Mouse (Mus musculus) macrophage (primary cell): ENCODE measurements around the gene Mageb18. TPM values are rescaled to one million over a fixed set of nuclear protein-coding genes. Genes with fewer than 3 reads are reported as not detected.
"Not testable (repeated sequence)": the region's sequence is repeated elsewhere in the genome, so short reads cannot be mapped to it uniquely, and the experiment has no call there.

Experiments used
- H3K27ac ChIP-seq: fragments of 350-480 bp; formaldehyde crosslinking; 2 replicates; pipeline ENCODE4 v1.9.0; 2021
- H3K36me3 ChIP-seq: fragments of 350-480 bp; formaldehyde crosslinking; 2 replicates; pipeline ENCODE4 v1.9.0; 2021; ENCODE audit errors: inconsistent target
- H3K4me3 ChIP-seq: fragments of 350-480 bp; formaldehyde crosslinking; 2 replicates; pipeline ENCODE4 v1.9.0; 2021; ENCODE audit errors: inconsistent target
- H3K79me2 ChIP-seq: fragments of 350-480 bp; formaldehyde crosslinking; 2 replicates; pipeline ENCODE4 v1.9.0; 2021; ENCODE audit errors: inconsistent target
- WGBS: methylation state at CpG from one replicate; pipeline ENCODE4 v1.1.7; 2026; ENCODE audit warnings: inconsistent platforms; ENCODE audit not compliant: missing documents; 5-methylcytosine and 5-hydroxymethylcytosine counted together
- polyA plus RNA-seq: library from polyadenylated mRNA; stranded (reverse); fragments of 250-400 nt; gene quantifications from 3 replicates; pipeline ENCODE4 v1.2.4, GENCODE M21; 2018; ENCODE audit warnings: inconsistent platforms
- total RNA-seq, 78 experiments: library from RNA; depleted of rRNA; stranded (reverse); fragments of 250-400 nt; gene quantifications; 1 replicate in 9 of 78; 2 replicates in 24 of 78; 3 replicates in 43 of 78; 4 replicates in 2 of 78; pipeline ENCODE4 v1.2.4; 2018; ENCODE audit warnings: inconsistent platforms in 56 of 78

Gene Mageb18
- not detected for total RNA-seq (2018; cell fraction: chromatin; rRNA removed)
- total RNA-seq (2018; cell fraction: cytosol; rRNA removed): not detected
- total RNA-seq (2018; cell fraction: nucleus; rRNA removed): not detected
- polyA plus RNA-seq: not detected in 3 replicates

DNA sequence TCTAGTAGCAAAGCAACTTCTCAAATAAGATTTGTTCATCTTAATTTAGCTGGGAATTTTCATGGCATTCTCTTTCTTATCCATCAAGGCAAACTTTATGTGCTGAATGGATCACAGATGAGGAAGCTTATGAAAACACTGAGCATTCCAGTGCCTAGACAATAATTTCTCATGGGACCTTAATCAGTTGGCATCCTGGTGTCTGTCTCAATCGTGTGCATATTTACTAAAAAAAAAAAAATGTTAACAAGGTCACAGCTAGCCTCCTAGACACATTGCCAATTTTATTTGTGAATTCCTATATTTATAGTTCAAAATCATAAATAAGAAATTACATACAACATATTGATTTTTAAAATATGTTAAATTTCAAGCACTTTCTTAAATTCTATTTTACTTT lies at the start of gene Mageb18:
Gene Mageb18 (minus strand): TSS at position 101 of the 400 bp plus-strand sequence.
- no peak within 1 kb of the TSS for H3K4me3 ChIP-seq
- 60% methylated on average over 1 of the region's 1 CpGs for WGBS
- no peaks in the 10 kb centered on the region for H3K36me3 ChIP-seq
- H3K27ac ChIP-seq: no peak within 1 kb of the TSS
- no peaks in the 10 kb centered on the region for H3K79me2 ChIP-seq

GRCm38 (mm10) chrX:92612788-92613187 lies 13.4 kb upstream of the Mageb18 start:
- 90% methylated on average over 3 of the region's 3 CpGs for WGBS
- Histone ChIP-seq H3K36me3 (no peaks in the 10 kb centered on the region), H3K79me2 (no peaks in the 10 kb centered on the region)

GRCm38 (mm10) chrX:92610466-92610865 lies 11.1 kb upstream of the Mageb18 start:
- WGBS: 50% methylated on average over 3 of the region's 3 CpGs
- Histone ChIP-seq H3K79me2 (no peaks in the 10 kb centered on the region), H3K27ac (no peak overlapping the region), H3K36me3 (no peaks in the 10 kb centered on the region), H3K4me3 (no peak overlapping the region)

More at GRCm38 (mm10) chrX:92612788-92613187, 13.4 kb upstream of the Mageb18 start:
- H3K4me3 ChIP-seq: no peak overlapping the region
- H3K27ac ChIP-seq: no peak overlapping the region

- Histone ChIP-seq H3K36me3 (no peaks in the 10 kb centered on the region), H3K79me2 (no peaks in the 10 kb centered on the region), H3K27ac (no peak overlapping the region), H3K4me3 (no peak overlapping the region)
- WGBS: 22% methylated on average over 4 of the region's 4 CpGs
These were observed 2.0 kb downstream of the Mageb18 start for GRCm38 (mm10) chrX:92597324-92597723.

DNA sequence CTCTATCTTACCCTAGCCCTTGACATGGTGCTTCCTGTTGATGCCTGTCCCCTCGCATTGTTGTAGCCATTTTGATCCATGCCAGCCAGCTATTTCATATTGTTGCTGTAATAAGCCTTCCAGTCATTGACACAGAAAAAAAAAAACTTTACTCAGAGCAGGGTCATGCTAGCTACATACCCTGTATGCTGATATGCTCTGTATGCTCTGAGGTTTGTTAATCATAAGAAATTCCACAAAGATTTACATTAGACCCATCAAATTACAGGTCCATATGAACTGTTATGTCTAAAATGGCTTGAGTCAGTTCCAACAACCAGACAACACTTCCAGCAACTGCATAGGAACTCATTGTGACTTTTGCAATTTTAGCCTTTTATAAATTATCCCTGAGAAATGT lies 71.5 kb downstream of the Mageb18 start:
- 89% methylated on average over 1 of the region's 1 CpGs for WGBS
- H3K27ac ChIP-seq: no peak overlapping the region
- H3K36me3 ChIP-seq: no peaks in the 10 kb centered on the region
- no peaks in the 10 kb centered on the region for H3K79me2 ChIP-seq
- H3K4me3 ChIP-seq: no peak overlapping the region

DNA sequence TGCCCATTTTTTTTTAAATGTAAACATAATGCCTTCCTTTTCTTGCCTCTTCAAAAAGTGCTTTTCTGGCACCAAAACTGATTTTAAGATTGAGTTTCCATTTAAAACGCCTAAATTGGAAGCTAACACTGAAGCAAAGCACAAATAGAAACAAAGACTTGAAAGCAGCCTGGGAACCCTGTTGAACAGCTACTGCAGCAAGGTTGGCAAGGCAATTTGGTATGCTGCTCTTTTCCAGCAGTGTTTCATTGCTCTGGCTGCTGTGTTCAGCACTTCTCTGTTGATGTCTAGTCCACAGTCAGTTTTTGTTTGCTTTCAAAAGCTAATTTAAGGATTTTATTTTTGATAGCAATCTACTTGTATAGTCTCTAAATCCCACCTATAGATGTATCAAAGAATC lies 101.1 kb downstream of the Mageb18 start:
- H3K36me3 ChIP-seq: no peaks in the 10 kb centered on the region
- H3K27ac ChIP-seq: no peak overlapping the region
- no peaks in the 10 kb centered on the region for H3K79me2 ChIP-seq
- WGBS: 63% methylated on average over 1 of the region's 1 CpGs
- no peak overlapping the region for H3K4me3 ChIP-seq

DNA sequence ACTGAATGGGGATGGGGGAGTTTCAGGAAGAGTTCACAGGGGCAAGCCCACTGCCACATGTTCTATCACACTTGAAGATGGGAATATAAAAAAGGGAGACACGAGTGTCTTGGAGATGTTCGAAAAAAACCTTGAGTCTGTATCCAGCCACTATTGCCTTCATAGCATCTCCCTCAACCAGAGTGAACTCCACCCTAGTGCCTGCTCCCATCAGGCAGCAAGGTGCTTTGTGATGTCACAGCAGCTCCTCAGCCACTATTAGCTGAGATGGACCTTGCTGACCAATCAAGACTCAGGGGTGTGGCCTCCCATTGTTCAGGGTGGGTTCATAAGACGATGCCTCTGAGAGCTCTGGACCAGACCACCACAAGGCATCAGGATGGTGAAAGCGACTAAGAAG lies 109.7 kb downstream of the Mageb18 start, which contains the start of gene Gm5941:
Gene Gm5941 (plus strand): TSS at position 301 of the 400 bp plus-strand sequence.
- H3K79me2 ChIP-seq, H3K4me3 ChIP-seq, H3K36me3 ChIP-seq, H3K27ac ChIP-seq: not testable (repeated sequence)
- WGBS: 75% methylated on average over 4 of the region's 4 CpGs

DNA sequence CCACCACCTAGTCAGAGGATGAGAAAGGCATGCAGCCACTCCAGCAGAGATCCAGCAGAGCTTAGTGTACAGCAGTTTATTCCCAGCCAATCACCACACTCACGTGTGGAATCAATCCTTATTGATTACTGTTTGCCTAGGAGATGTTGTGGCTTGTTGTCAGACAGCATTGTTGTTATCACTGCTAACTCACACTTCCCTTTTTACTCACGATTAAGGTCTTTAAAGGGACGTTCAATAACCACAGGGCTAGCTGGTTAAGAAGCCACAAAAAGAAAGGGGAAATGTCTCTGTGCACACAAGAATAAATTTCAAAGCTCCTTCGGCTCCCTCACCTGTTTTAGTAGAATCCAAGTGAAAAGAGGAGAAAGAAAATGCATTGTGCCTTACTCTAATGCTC lies 134.6 kb downstream of the Mageb18 start:
- Histone ChIP-seq H3K27ac (no peak overlapping the region), H3K79me2 (no peaks in the 10 kb centered on the region), H3K36me3 (no peaks in the 10 kb centered on the region), H3K4me3 (no peak overlapping the region)
- 10% methylated on average over 4 of the region's 4 CpGs for WGBS

- Histone ChIP-seq H3K79me2 (no peaks in the 10 kb centered on the region), H3K36me3 (no peaks in the 10 kb centered on the region)
- 67% methylated on average over 2 of the region's 3 CpGs for WGBS
These were observed 138.9 kb downstream of the Mageb18 start for GRCm38 (mm10) chrX:92460496-92460895.

DNA sequence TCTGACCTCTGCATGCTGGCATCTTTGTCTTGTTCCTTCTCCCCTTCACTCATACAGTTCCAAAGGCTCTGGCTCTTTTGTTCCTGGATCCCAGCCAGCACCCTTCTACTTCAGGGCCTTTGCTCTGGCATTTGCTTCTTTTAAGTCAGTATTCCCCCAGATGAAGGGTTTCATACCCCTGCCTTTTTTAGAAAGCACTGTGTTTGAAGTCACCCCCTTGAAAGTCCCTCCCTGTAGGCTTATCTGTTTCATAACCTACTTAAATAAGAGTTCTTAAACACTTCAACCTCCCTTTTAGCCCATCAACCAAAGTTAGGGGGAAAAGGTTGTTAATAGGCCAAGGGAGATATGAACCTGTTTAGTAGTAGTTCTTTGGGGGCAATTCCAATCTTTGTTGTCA lies 212.0 kb downstream of the Mageb18 start:
- no peaks in the 10 kb centered on the region for H3K79me2 ChIP-seq
- H3K27ac ChIP-seq: no peak overlapping the region
- no peak overlapping the region for H3K4me3 ChIP-seq
- no peaks in the 10 kb centered on the region for H3K36me3 ChIP-seq

More at GRCm38 (mm10) chrX:92460496-92460895, 138.9 kb downstream of the Mageb18 start:
- Histone ChIP-seq H3K27ac (no peak overlapping the region), H3K4me3 (no peak overlapping the region)

- no peak overlapping the region for H3K27ac ChIP-seq
- no peaks in the 10 kb centered on the region for H3K79me2 ChIP-seq
- WGBS: 17% methylated on average over 5 of the region's 5 CpGs
- H3K4me3 ChIP-seq: no peak overlapping the region
- no peaks in the 10 kb centered on the region for H3K36me3 ChIP-seq
These were observed 256.4 kb downstream of the Mageb18 start for GRCm38 (mm10) chrX:92342924-92343323.

- Histone ChIP-seq H3K36me3 (no peaks in the 10 kb centered on the region), H3K27ac (no peak overlapping the region), H3K79me2 (no peaks in the 10 kb centered on the region), H3K4me3 (no peak overlapping the region)
- WGBS: 87% methylated on average over 6 of the region's 6 CpGs
These were observed 258.5 kb downstream of the Mageb18 start for GRCm38 (mm10) chrX:92340906-92341305.

DNA sequence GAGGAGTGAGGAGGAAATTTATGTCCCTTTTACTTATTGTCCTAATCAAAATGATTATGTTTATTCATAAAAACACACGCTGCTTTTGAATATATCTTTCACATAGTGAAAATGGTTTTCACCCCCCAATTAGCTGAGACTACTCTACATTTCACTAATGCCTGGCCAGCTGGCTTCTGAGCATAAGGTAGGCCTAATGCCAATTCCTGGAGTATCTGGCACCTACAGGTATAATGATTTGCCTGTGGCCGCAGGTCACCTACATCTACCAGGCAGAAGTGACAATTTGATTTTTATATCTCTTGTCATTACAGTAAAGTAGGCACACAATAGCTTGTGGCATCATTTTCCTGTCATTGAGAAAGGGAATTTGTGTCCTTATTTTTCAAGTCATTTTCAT lies 259.8 kb downstream of the Mageb18 start:
- Histone ChIP-seq H3K27ac (no peak overlapping the region), H3K36me3 (no peaks in the 10 kb centered on the region), H3K79me2 (no peaks in the 10 kb centered on the region), H3K4me3 (no peak overlapping the region)
- 88% methylated on average over 2 of the region's 2 CpGs for WGBS

DNA sequence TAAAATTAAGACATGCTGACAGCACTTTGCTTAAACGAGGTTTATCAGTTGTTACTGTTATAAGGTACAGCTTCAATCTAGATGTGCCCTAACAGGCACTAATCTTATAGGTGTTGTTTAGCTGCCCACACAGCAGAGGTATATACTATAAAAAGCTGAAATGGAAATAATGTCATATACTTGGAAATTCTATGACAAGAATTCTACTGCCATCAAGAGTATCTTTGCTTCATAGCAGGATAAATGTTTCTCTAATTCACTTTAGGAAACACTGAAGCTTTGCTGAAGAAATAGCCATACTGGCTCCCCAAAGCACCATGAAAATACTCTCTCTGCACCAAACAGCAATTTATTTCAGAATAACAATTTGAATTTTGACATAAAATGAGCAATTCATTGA lies 265.9 kb downstream of the Mageb18 start:
- H3K79me2 ChIP-seq: no peaks in the 10 kb centered on the region
- H3K27ac ChIP-seq: no peak overlapping the region
- WGBS: 80% methylated on average over 1 of the region's 1 CpGs
- no peak overlapping the region for H3K4me3 ChIP-seq
- no peaks in the 10 kb centered on the region for H3K36me3 ChIP-seq

GRCm38 (mm10) chrX:92323599-92323998 lies 275.8 kb downstream of the Mageb18 start:
- H3K27ac ChIP-seq: no peak overlapping the region
- no peaks in the 10 kb centered on the region for H3K79me2 ChIP-seq
- WGBS: 50% methylated on average over 1 of the region's 1 CpGs
- no peak overlapping the region for H3K4me3 ChIP-seq
- H3K36me3 ChIP-seq: no peaks in the 10 kb centered on the region

DNA sequence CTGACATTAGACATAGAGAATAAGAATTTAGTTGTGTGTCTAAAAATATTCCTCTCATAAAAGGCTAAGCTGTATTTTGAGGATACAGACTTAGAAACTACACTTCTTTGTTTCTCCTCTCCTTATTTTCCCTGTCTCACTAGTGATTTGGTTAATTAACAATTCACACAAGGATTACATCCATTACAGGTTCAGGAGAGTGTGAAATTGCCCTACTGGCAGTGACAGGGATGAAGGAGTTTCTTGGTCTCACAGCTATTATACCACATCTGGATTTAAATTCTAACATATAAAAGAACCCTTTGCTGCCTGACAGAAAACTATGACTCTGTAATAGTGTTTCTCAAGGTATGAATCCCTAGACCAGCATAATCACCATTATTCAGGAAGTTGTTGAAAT lies 318.8 kb downstream of the Mageb18 start:
- Histone ChIP-seq H3K4me3 (no peak overlapping the region), H3K79me2 (no peaks in the 10 kb centered on the region), H3K27ac (no peak overlapping the region), H3K36me3 (no peaks in the 10 kb centered on the region)
